Mouse (Mus musculus) limb, embryonic 14.5 days (tissue): ENCODE results near the gene Hspb2. TPM values are rescaled to one million over a fixed set of nuclear protein-coding genes. Genes with fewer than 3 reads are reported as not detected.

Experiments used
- ATAC-seq: fragments of 200-750 bp; cut with Nextera tagmentation; 2 replicates; pipeline ENCODE4 v1.8.0; 2017; ENCODE audit warnings: low read depth, moderate number of reproducible peaks, moderate TSS enrichment; ENCODE audit not compliant: low FRiP score
- DNase-seq: peaks from one replicate; pipeline ENCODE4 v3.0.0-alpha.2; 2015; ENCODE audit warnings: low spot score
- H3K27ac ChIP-seq: fragments of 300-500 bp; sonication (generic); replicated peaks from 2 replicates; pipeline ENCODE4 v1.5.1; 2014; ENCODE audit warnings: low read depth, mild to moderate bottlenecking, low read length, moderate library complexity, mixed read lengths
- H3K27me3 ChIP-seq: fragments of 300-500 bp; sonication (generic); 2 replicates; pipeline ENCODE4 v1.6.1; 2014; ENCODE audit warnings: low read length, mixed read lengths; ENCODE audit not compliant: control insufficient read depth, insufficient read depth
- H3K36me3 ChIP-seq: fragments of 300-500 bp; sonication (generic); 2 replicates; pipeline ENCODE4 v1.6.1; 2014; ENCODE audit warnings: mild to moderate bottlenecking, low read length, moderate library complexity, mixed read lengths; ENCODE audit not compliant: control insufficient read depth, insufficient read depth
- H3K4me1 ChIP-seq: fragments of 300-500 bp; sonication (generic); 2 replicates; pipeline ENCODE4 v1.6.1; 2014; ENCODE audit warnings: antibody characterized with exemption, low read length, mixed read lengths; ENCODE audit not compliant: control insufficient read depth, insufficient read depth
- H3K4me2 ChIP-seq: fragments of 300-500 bp; sonication (generic); replicated peaks from 2 replicates; pipeline ENCODE4 v1.6.1; 2014; ENCODE audit warnings: low read depth, mild to moderate bottlenecking, low read length, moderate library complexity; ENCODE audit not compliant: severe bottlenecking
- H3K4me3 ChIP-seq: fragments of 300-500 bp; sonication (generic); replicated peaks from 2 replicates; pipeline ENCODE4 v1.5.1; 2014; ENCODE audit warnings: low read length
- H3K9ac ChIP-seq: fragments of 300-500 bp; sonication (generic); 2 replicates; pipeline ENCODE4 v1.6.1; 2014; ENCODE audit warnings: mild to moderate bottlenecking, low read depth, low read length, moderate library complexity; ENCODE audit not compliant: severe bottlenecking
- H3K9me3 ChIP-seq: fragments of 300-500 bp; sonication (generic); 2 replicates; pipeline ENCODE4 v1.6.1; 2016; ENCODE audit warnings: low read length; ENCODE audit not compliant: control insufficient read depth
- POLR2A ChIP-seq: fragments of 200-500 bp; IDR thresholded peaks from 2 replicates; pipeline ENCODE4 v1.8.0; 2012; ENCODE audit warnings: inconsistent platforms, mild to moderate bottlenecking, moderate library complexity, borderline replicate concordance; ENCODE audit not compliant: insufficient read depth, insufficient read length; ENCODE audit errors: extremely low read depth
- WGBS: fragments of 180-500 bp; shearing (Covaris S2); extraction: QIAGEN DNeasy Blood & Tissue Kit; methylation state at CpG from one replicate; pipeline ENCODE4 v1.1.7; 2014; 5-methylcytosine and 5-hydroxymethylcytosine counted together
- polyA plus RNA-seq, 2 experiments: library from polyadenylated mRNA; depleted of rRNA in 1 of 2; stranded (reverse) in 1 of 2; unstranded in 1 of 2; fragments of >200 nt; fragmentation: Nextera tagmentation in 1 of 2; extraction: Ambion mirVana in 1 of 2; gene quantifications; 2 replicates each; pipeline versions ENCODE4 v1.2.1 to v1.2.3; 2012 to 2014

The Hspb2 gene
- polyA plus RNA-seq, 2 experiments: 53.0 to 78.7 TPM

GRCm38 (mm10) chr9:50770011-50770410, 17.9 kb upstream of the Hspb2 start:
- Histone ChIP-seq H3K4me1 (peaks cover 13% of the 10 kb centered on the region), H3K9me3 (no peaks in the 10 kb centered on the region), H3K27ac (no peak overlapping the region), H3K9ac (no peak overlapping the region), H3K4me3 (no peak overlapping the region), H3K36me3 (peaks cover 9% of the 10 kb centered on the region), H3K27me3 (no peaks in the 10 kb centered on the region), H3K4me2 (no peak overlapping the region)
- DNase-seq (no peak), ATAC-seq (no peak)
- TF ChIP-seq POLR2A: no peak
- 90% methylated on average over 2 of the region's 2 CpGs for WGBS

- peak within 1 kb of the TSS; percentile 60 for H3K4me3 ChIP-seq
- peak; percentile 96 for DNase-seq
- peak within 1 kb of the TSS; percentile 68 for H3K4me2 ChIP-seq
- TF ChIP-seq POLR2A: peak; percentile 58; the same call in 1 of the 2 replicates
- peak within 1 kb of the TSS; percentile 83 for H3K27ac ChIP-seq
- H3K9ac ChIP-seq: peak within 1 kb of the TSS; percentile 60
- H3K4me1 ChIP-seq: peaks cover 13% of the 10 kb centered on the region; the same call in 1 of the 2 replicates
- H3K36me3 ChIP-seq: peaks cover 12% of the 10 kb centered on the region
- WGBS: 3% methylated on average over 59 of the region's 59 CpGs
- H3K9me3 ChIP-seq: no peaks in the 10 kb centered on the region
- ATAC-seq: peak; percentile 95
- no peaks in the 10 kb centered on the region for H3K27me3 ChIP-seq
Observed at GRCm38 (mm10) chr9:50768107-50769002, 16.2 kb upstream of the Hspb2 start, which contains the start of gene Fdxacb1. TSS of gene Fdxacb1 (plus strand) at chr9:50768236.

- DNase-seq: no peak
- Histone ChIP-seq H3K27me3 (no peaks in the 10 kb centered on the region), H3K27ac (peak overlapping the region; percentile 83), H3K4me2 (peak overlapping the region; percentile 68), H3K4me1 (peaks cover 13% of the 10 kb centered on the region; the same call in 1 of the 2 replicates), H3K9ac (peak overlapping the region; percentile 60), H3K4me3 (peak overlapping the region; percentile 60), H3K9me3 (no peaks in the 10 kb centered on the region), H3K36me3 (peaks cover 11% of the 10 kb centered on the region)
- 5% methylated on average over 17 of the region's 17 CpGs for WGBS
- TF ChIP-seq POLR2A: no peak
- ATAC-seq: peak; percentile 4; the same call in 1 of the 2 replicates
Observed at GRCm38 (mm10) chr9:50767531-50768106, 15.5 kb upstream of the Hspb2 start.

- Histone ChIP-seq H3K4me1 (peaks cover 5% of the 10 kb centered on the region; the same call in 1 of the 2 replicates), H3K9me3 (no peaks in the 10 kb centered on the region), H3K4me3 (no peak overlapping the region), H3K4me2 (no peak overlapping the region), H3K27me3 (no peaks in the 10 kb centered on the region), H3K27ac (no peak overlapping the region), H3K9ac (no peak overlapping the region), H3K36me3 (peaks cover 3% of the 10 kb centered on the region; the same call in 1 of the 2 replicates)
- no peak for ATAC-seq
- TF ChIP-seq POLR2A: no peak
- WGBS: 64% methylated on average over 1 of the region's 1 CpGs
- peak; percentile 27 for DNase-seq
Observed at GRCm38 (mm10) chr9:50763331-50763730, 11.2 kb upstream of the Hspb2 start.

- Histone ChIP-seq H3K9ac (no peak overlapping the region), H3K4me3 (no peak overlapping the region), H3K4me2 (no peak overlapping the region), H3K9me3 (no peaks in the 10 kb centered on the region), H3K4me1 (no peaks in the 10 kb centered on the region), H3K27me3 (no peaks in the 10 kb centered on the region), H3K36me3 (peaks cover 3% of the 10 kb centered on the region; the same call in 1 of the 2 replicates), H3K27ac (no peak overlapping the region)
- no peak for DNase-seq
- no peak for ATAC-seq
- WGBS: 66% methylated on average over 6 of the region's 6 CpGs
- no peak for TF ChIP-seq POLR2A
Observed at GRCm38 (mm10) chr9:50761520-50762243, 9.5 kb upstream of the Hspb2 start.
